Mouse (Mus musculus): ENCODE data around the gene Brinp2.

DNA sequence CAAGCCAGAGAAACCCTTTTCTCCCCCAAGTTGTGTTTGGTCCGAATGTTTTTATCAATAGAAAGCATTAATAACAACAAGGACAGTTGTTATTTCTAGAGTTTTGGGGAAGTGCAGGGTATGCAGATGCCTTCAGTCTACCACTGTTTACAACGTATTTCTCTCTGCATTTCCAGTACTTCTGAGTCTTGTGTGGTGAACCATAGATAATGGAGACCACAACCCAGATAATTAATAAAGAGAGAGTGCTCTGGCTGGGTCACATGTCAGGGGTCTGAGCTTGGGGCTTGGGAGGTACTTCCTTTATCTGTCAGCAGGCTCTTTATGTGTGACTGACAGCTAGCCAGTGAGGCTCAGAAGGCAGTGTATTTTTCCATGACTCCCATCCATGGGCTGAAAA lies 137.8 kb downstream of the Brinp2 start:
- TF ChIP-seq CTCF (IDR thresholded peaks at IDR 0.05; ENCODE audit: borderline replicate concordance, insufficient read depth, low read length), result no peak
- no peak for TF ChIP-seq POLR2A (IDR thresholded peaks at IDR 0.05; ENCODE audit: low read depth, low read length)

All from embryonic fibroblast, embryonic 13.5 days (primary cell).